In the genomic region with DNA sequence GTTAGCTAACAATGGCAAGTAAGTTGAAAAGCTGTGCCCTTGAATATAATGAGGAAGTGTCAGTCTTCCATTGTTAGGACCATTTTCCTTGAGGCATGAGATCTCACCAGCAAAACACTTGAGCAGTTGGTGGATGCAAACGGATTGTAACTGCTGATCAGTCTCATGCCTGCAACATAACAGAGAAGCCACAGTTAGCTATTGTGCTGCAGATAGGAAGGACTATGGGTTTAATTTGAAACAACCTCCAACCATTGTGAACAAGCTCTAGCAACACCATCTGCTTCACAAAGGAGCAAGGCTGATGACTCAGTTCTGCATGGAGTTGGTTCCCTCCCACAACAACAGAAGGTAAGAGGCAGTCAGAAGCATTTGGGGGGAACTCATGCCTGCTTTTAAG, we compare ENCODE assay signal across 14 mouse cellular contexts.
A peak's percentile ranks its signal among the peaks of the same experiment; 100 is the strongest.
DNase-seq lines count a peak whose midpoint lies in the region; ATAC-seq and TF ChIP-seq lines count a peak whose summit lies in the region.
"Had no signal": no experiment of that assay in that cellular context is flagged by ENCODE, and none has a peak within 500 bp of the region (broad histone marks: within the 10 kb centered on the region; RNA-seq: fewer than 3 reads in every experiment).

No protein-coding gene starts in this region.

- no peak for DNase-seq in forebrain, embryonic 11.5 days (ENCODE audit: low spot score)
- DNase-seq in Muller cell, postnatal 12 days (ENCODE audit: inconsistent ontology term) = peak; percentile 2
- DNase-seq in frontal cortex, postnatal 36 days (ENCODE audit: low spot score in 2 of 2) = peak; percentile 38 to 79
- DNase-seq in left cerebral cortex, postnatal 14 days (ENCODE audit: low spot score in 2 of 2) = peak; percentile 33 to 59
- DNase-seq in kidney, adult 2 months = no peak
- no peak for DNase-seq in adrenal gland, postnatal 4 days (ENCODE audit: low spot score in 2 of 2)
- DNase-seq: heart, adult 11 months; heart, postnatal 14 days; liver, embryonic 13.5 days had no signal

- 13% methylated on average over 1 of the region's 1 CpGs for WGBS in forebrain, embryonic 13.5 days
- 26% methylated on average over 1 of the region's 1 CpGs for WGBS in forebrain, embryonic 11.5 days
- 24% methylated on average over 1 of the region's 1 CpGs for WGBS in kidney, adult 2 months
- WGBS in midbrain, embryonic 15.5 days = 11% methylated on average over 1 of the region's 1 CpGs

- no peak for TF ChIP-seq POLR2A in kidney, adult 2 months (IDR thresholded peaks at IDR 0.05; ENCODE audit: low read depth, low read length)

- H3K4me3 ChIP-seq in forebrain, embryonic 13.5 days = no peak overlapping the region
- no peak overlapping the region for H3K4me3 ChIP-seq in forebrain, embryonic 11.5 days (ENCODE audit: low read depth, low read length)
- no peak overlapping the region for H3K4me3 ChIP-seq in kidney, adult 2 months (ENCODE audit: insufficient read depth, low read depth, low read length)
- no peak overlapping the region for H3K4me3 ChIP-seq in midbrain, embryonic 15.5 days
- H3K4me3 ChIP-seq: erythroblast, embryonic 14.5 days; liver, embryonic 13.5 days had no signal

- no peaks in the 10 kb centered on the region for H3K36me3 ChIP-seq in forebrain, embryonic 13.5 days (ENCODE audit: poor library complexity, severe bottlenecking)
- H3K36me3 ChIP-seq in forebrain, embryonic 11.5 days (ENCODE audit: control insufficient read depth, insufficient read depth, low read length) = no peaks in the 10 kb centered on the region
- no peaks in the 10 kb centered on the region for H3K36me3 ChIP-seq in kidney, adult 2 months (ENCODE audit: control insufficient read depth, insufficient read depth, low read length)
- no peaks in the 10 kb centered on the region for H3K36me3 ChIP-seq in midbrain, embryonic 15.5 days (replicated peaks)
- H3K36me3 ChIP-seq: G1E; liver, embryonic 13.5 days had no signal

- no peak for TF ChIP-seq CTCF in kidney, adult 2 months (conservative IDR thresholded peaks at IDR 0.05; ENCODE audit: insufficient read depth, insufficient read length, low read depth, low read length)

- H3K9ac ChIP-seq in forebrain, embryonic 13.5 days = no peak overlapping the region
- H3K9ac ChIP-seq in forebrain, embryonic 11.5 days (ENCODE audit: low read length) = no peak overlapping the region
- H3K9ac ChIP-seq in midbrain, embryonic 15.5 days = no peak overlapping the region
- H3K9ac ChIP-seq: liver, embryonic 13.5 days had no signal

- H3K4me1 ChIP-seq in forebrain, embryonic 13.5 days = no peaks in the 10 kb centered on the region
- no peaks in the 10 kb centered on the region for H3K4me1 ChIP-seq in forebrain, embryonic 11.5 days (replicated peaks; ENCODE audit: control insufficient read depth, insufficient read depth, low read length)
- no peaks in the 10 kb centered on the region for H3K4me1 ChIP-seq in kidney, adult 2 months (ENCODE audit: control insufficient read depth, insufficient read depth, low read length)
- no peaks in the 10 kb centered on the region for H3K4me1 ChIP-seq in midbrain, embryonic 15.5 days
- H3K4me1 ChIP-seq: liver, embryonic 13.5 days had no signal

- ATAC-seq in forebrain, embryonic 13.5 days = 0 out of 2 replicates have a peak, but pooled peaks have one; percentile 27
- no peak for ATAC-seq in forebrain, embryonic 11.5 days (replicated peaks; ENCODE audit: low FRiP score)
- no peak for ATAC-seq in midbrain, embryonic 15.5 days (replicated peaks)
- ATAC-seq: inflammation-experienced regulatory T-cells, adult 6 months had no signal

- intact Hi-C loops in left cerebral cortex, postnatal 14 days (cut with DNase I) = no loop called here

- H3K27ac ChIP-seq in forebrain, embryonic 13.5 days = peak overlapping the region; percentile 12; the same call in 1 of the 2 replicates
- no peak overlapping the region for H3K27ac ChIP-seq in forebrain, embryonic 11.5 days (ENCODE audit: low read depth, low read length)
- H3K27ac ChIP-seq in kidney, adult 2 months (ENCODE audit: insufficient read depth, low read depth, low read length) = no peak overlapping the region
- no peak overlapping the region for H3K27ac ChIP-seq in midbrain, embryonic 15.5 days
- H3K27ac ChIP-seq: liver, embryonic 13.5 days had no signal

- H3K27me3 ChIP-seq in forebrain, embryonic 13.5 days = no peaks in the 10 kb centered on the region
- H3K27me3 ChIP-seq in forebrain, embryonic 11.5 days (ENCODE audit: control insufficient read depth, insufficient read depth, low read length) = no peaks in the 10 kb centered on the region
- no peaks in the 10 kb centered on the region for H3K27me3 ChIP-seq in kidney, adult 2 months (replicated peaks; ENCODE audit: control insufficient read depth, insufficient read depth, low read length)
- H3K27me3 ChIP-seq in midbrain, embryonic 15.5 days (replicated peaks) = no peaks in the 10 kb centered on the region
- H3K27me3 ChIP-seq: liver, embryonic 13.5 days had no signal

- H3K9me3 ChIP-seq in forebrain, embryonic 13.5 days (replicated peaks) = no peaks in the 10 kb centered on the region
- H3K9me3 ChIP-seq in forebrain, embryonic 11.5 days (ENCODE audit: control insufficient read depth, low read length) = no peaks in the 10 kb centered on the region
- no peaks in the 10 kb centered on the region for H3K9me3 ChIP-seq in midbrain, embryonic 15.5 days
- H3K9me3 ChIP-seq: G1E; liver, embryonic 13.5 days had no signal

- H3K4me2 ChIP-seq in forebrain, embryonic 13.5 days = no peak overlapping the region
- no peak overlapping the region for H3K4me2 ChIP-seq in forebrain, embryonic 11.5 days (ENCODE audit: low read depth, low read length, severe bottlenecking)
- H3K4me2 ChIP-seq in midbrain, embryonic 15.5 days = no peak overlapping the region
- H3K4me2 ChIP-seq: liver, embryonic 13.5 days had no signal

Comparison
In these comparisons a context has a peak if more than half of its experiments do, and no peak if none do; other contexts are left out.
1. DNase-seq: peak in Muller cell, postnatal 12 days (single experiment), frontal cortex, postnatal 36 days (2 of 2) and left cerebral cortex, postnatal 14 days (2 of 2); none in forebrain, embryonic 11.5 days (single experiment), kidney, adult 2 months (single experiment) and adrenal gland, postnatal 4 days (0 of 2).